Mouse (Mus musculus): ENCODE measurements around the gene Olfr1371.
"Not testable (repeated sequence)": the region's sequence is repeated elsewhere in the genome, so short reads cannot be mapped to it uniquely, and the experiment has no call there.

Gene Olfr1371

GRCm38 (mm10) chr11:52225986-52226599, 12.3 kb upstream of the Olfr1371 start:
- no peak for DNase-seq (ENCODE audit: low spot score in 2 of 2)

GRCm38 (mm10) chr11:52223968-52224682, 10.3 kb upstream of the Olfr1371 start:
- DNase-seq (ENCODE audit: low spot score in 2 of 2): peak; percentile 58 to 78

- no peak for DNase-seq (ENCODE audit: low spot score in 2 of 2)
Measured at GRCm38 (mm10) chr11:52222891-52223290, 9.1 kb upstream of the Olfr1371 start.

GRCm38 (mm10) chr11:52221921-52222320, 8.1 kb upstream of the Olfr1371 start:
- not testable (repeated sequence) for DNase-seq (ENCODE audit: low spot score in 2 of 2)

- DNase-seq (ENCODE audit: low spot score in 2 of 2): peak; percentile 48 to 68
Measured at GRCm38 (mm10) chr11:52220282-52220681, 6.5 kb upstream of the Olfr1371 start.

- DNase-seq (ENCODE audit: low spot score in 2 of 2): not testable (repeated sequence)
Measured at GRCm38 (mm10) chr11:52196496-52197023, 17.2 kb downstream of the Olfr1371 start.

- not testable (repeated sequence) for DNase-seq (ENCODE audit: low spot score in 2 of 2)
Measured at GRCm38 (mm10) chr11:52180651-52181050, 33.1 kb downstream of the Olfr1371 start.

GRCm38 (mm10) chr11:52179897-52180296, 33.9 kb downstream of the Olfr1371 start:
- DNase-seq (ENCODE audit: low spot score in 2 of 2): not testable (repeated sequence)

GRCm38 (mm10) chr11:52168461-52168860, 45.3 kb downstream of the Olfr1371 start:
- DNase-seq (ENCODE audit: low spot score in 2 of 2): no peak

GRCm38 (mm10) chr11:52167901-52168302, 45.9 kb downstream of the Olfr1371 start:
- not testable (repeated sequence) for DNase-seq (ENCODE audit: low spot score in 2 of 2)

- DNase-seq (ENCODE audit: low spot score in 2 of 2): no peak
Measured at GRCm38 (mm10) chr11:52167126-52167525, 46.7 kb downstream of the Olfr1371 start.

- DNase-seq (ENCODE audit: low spot score in 2 of 2): no peak
Measured at GRCm38 (mm10) chr11:52163926-52164325, 49.9 kb downstream of the Olfr1371 start.
